ENCODE assay signal across 27 mouse cellular contexts in the genomic region with DNA sequence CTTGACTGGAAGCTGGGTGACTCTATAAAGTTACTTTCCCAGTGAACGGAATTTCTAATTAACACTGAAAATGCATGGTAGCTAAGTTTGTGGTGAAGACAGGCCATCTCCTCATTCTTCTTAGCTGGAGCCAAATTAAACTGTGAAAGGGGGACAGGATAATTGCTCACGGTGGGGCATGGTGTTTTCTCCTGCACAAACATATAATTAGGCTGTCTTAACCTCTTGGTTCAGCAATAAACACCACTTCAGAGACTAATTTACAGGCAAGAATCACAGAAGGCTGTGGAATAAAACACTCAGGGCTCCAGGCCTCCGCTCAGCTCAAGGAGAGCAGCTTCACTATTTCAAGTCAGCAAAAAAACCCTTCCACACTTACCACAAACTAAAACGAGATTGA.
DNase-seq lines count a peak whose midpoint lies in the region; ATAC-seq and TF ChIP-seq lines count a peak whose summit lies in the region.
"Had no signal": no experiment of that assay in that cellular context is flagged by ENCODE, and none has a peak within 500 bp of the region (broad histone marks: within the 10 kb centered on the region; RNA-seq: fewer than 3 reads in every experiment).

No protein-coding gene starts in this region.

- H3K36me3 ChIP-seq in E14TG2a.4 (ENCODE audit: insufficient read depth, low read length), result no peaks in the 10 kb centered on the region
- H3K36me3 ChIP-seq in ES-Bruce4 (ENCODE audit: control insufficient read depth, insufficient read depth, low read length, poor library complexity, severe bottlenecking), result no peaks in the 10 kb centered on the region
- H3K36me3 ChIP-seq in forebrain, embryonic 12.5 days (replicated peaks), result no peaks in the 10 kb centered on the region
- no peaks in the 10 kb centered on the region for H3K36me3 ChIP-seq in limb, embryonic 10.5 days
- H3K36me3 ChIP-seq: embryonic facial prominence, embryonic 13.5 days; heart, embryonic 13.5 days; hindbrain, embryonic 13.5 days; liver, embryonic 15.5 days; midbrain, embryonic 15.5 days; neural tube, embryonic 13.5 days; stomach, embryonic 15.5 days had no signal

- TF ChIP-seq CTCF in E14TG2a.4 (conservative IDR thresholded peaks at IDR 0.05; ENCODE audit: low read length), result no peak
- TF ChIP-seq CTCF in ES-Bruce4 (IDR thresholded peaks at IDR 0.05; ENCODE audit: low read depth, low read length), result no peak
- TF ChIP-seq CTCF in lung, adult 2 months (IDR thresholded peaks at IDR 0.05; ENCODE audit: insufficient read depth, low read length), result no peak

- no peak for TF ChIP-seq POLR2A in ES-Bruce4 (IDR thresholded peaks at IDR 0.05; ENCODE audit: insufficient read depth, low read length)
- TF ChIP-seq POLR2A in lung, adult 2 months (IDR thresholded peaks at IDR 0.05; ENCODE audit: borderline replicate concordance, extremely low read depth, low read depth, low read length), result no peak

- no peak for DNase-seq in limb, embryonic 10.5 days (ENCODE audit: low spot score)
- DNase-seq in lung, adult 2 months, result no peak
- no peak for DNase-seq in left cerebral cortex, postnatal 4 days
- DNase-seq: adrenal gland, postnatal 25 days; cerebellum, adult 11-12 months; cerebellum, postnatal 14 days; gastrocnemius, postnatal 14 days; heart, adult 18-20 months; heart, postnatal 14 days; kidney, adult 8-10 months; kidney, postnatal 10 days; liver; lung, postnatal 4 days; thymus, adult 2 months; thymus, postnatal 4 days had no signal

- 0 out of 2 replicates have a peak overlapping the region, but pooled peaks have one; percentile 32 for H3K27ac ChIP-seq in ES-Bruce4 (ENCODE audit: insufficient read depth, low read length)
- 0 out of 2 replicates have a peak overlapping the region, but pooled peaks have one; percentile 0 for H3K27ac ChIP-seq in forebrain, embryonic 12.5 days
- peak overlapping the region; percentile 34; the same call in 1 of the 2 replicates for H3K27ac ChIP-seq in limb, embryonic 10.5 days
- H3K27ac ChIP-seq: embryonic facial prominence, embryonic 13.5 days; heart, embryonic 13.5 days; hindbrain, embryonic 13.5 days; liver, embryonic 15.5 days; midbrain, embryonic 15.5 days; neural tube, embryonic 13.5 days; stomach, embryonic 15.5 days had no signal

- H3K4me1 ChIP-seq in E14TG2a.4 (replicated peaks; ENCODE audit: low read depth, low read length) (peaks cover 42% of the 10 kb centered on the region), ES-Bruce4 (ENCODE audit: control insufficient read depth, insufficient read depth, low read length) (peaks cover 3% of the 10 kb centered on the region)
- H3K4me1 ChIP-seq in forebrain, embryonic 12.5 days, result peaks cover 18% of the 10 kb centered on the region
- peaks cover 74% of the 10 kb centered on the region for H3K4me1 ChIP-seq in limb, embryonic 10.5 days
- no peaks in the 10 kb centered on the region for H3K4me1 ChIP-seq in lung, adult 2 months (ENCODE audit: control insufficient read depth, insufficient read depth, low read length)
- H3K4me1 ChIP-seq: liver, embryonic 15.5 days; stomach, embryonic 15.5 days had no signal

- intact Hi-C loops in left cerebral cortex, postnatal 4 days (cut with DNase I), result no loop called here

- 22% methylated on average over 4 of the region's 4 CpGs for WGBS in forebrain, embryonic 12.5 days
- WGBS in limb, embryonic 10.5 days, result 21% methylated on average over 4 of the region's 4 CpGs
- 71% methylated on average over 4 of the region's 4 CpGs for WGBS in lung, adult 2 months

- H3K9me3 ChIP-seq in E14TG2a.4 (ENCODE audit: low read length) (peaks cover 24% of the 10 kb centered on the region), ES-Bruce4 (replicated peaks; ENCODE audit: control insufficient read depth, insufficient read depth, low read length, poor library complexity, severe bottlenecking) (peaks cover 2% of the 10 kb centered on the region; the same call in 1 of the 2 replicates)
- no peaks in the 10 kb centered on the region for H3K9me3 ChIP-seq in forebrain, embryonic 12.5 days
- no peaks in the 10 kb centered on the region for H3K9me3 ChIP-seq in limb, embryonic 10.5 days (replicated peaks)
- H3K9me3 ChIP-seq: heart, embryonic 13.5 days; hindbrain, embryonic 13.5 days; liver, embryonic 15.5 days; midbrain, embryonic 15.5 days; neural tube, embryonic 13.5 days; stomach, embryonic 15.5 days had no signal

- TF ChIP-seq EP300 in ES-Bruce4 (IDR thresholded peaks at IDR 0.05; ENCODE audit: insufficient read depth, low read depth, low read length), result no peak

- H3K4me3 ChIP-seq in E14TG2a.4 (replicated peaks; ENCODE audit: low read length) (0 out of 2 replicates have a peak overlapping the region, but pooled peaks have one; percentile 1), ES-Bruce4 (ENCODE audit: low read depth, low read length) (no peak overlapping the region)
- H3K4me3 ChIP-seq in forebrain, embryonic 12.5 days (replicated peaks), result no peak overlapping the region
- H3K4me3 ChIP-seq in limb, embryonic 10.5 days, result no peak overlapping the region; the same call in 1 of the 2 replicates
- no peak overlapping the region for H3K4me3 ChIP-seq in lung, adult 2 months (replicated peaks; ENCODE audit: extremely low read depth, low read depth, low read length)
- H3K4me3 ChIP-seq: embryonic facial prominence, embryonic 13.5 days; heart, embryonic 13.5 days; hindbrain, embryonic 13.5 days; liver, embryonic 15.5 days; midbrain, embryonic 15.5 days; myocyte; neural tube, embryonic 13.5 days; stomach, embryonic 15.5 days had no signal

- no peak overlapping the region for H3K4me2 ChIP-seq in forebrain, embryonic 12.5 days
- H3K4me2 ChIP-seq: embryonic facial prominence, embryonic 13.5 days; heart, embryonic 13.5 days; hindbrain, embryonic 13.5 days; liver, embryonic 15.5 days; midbrain, embryonic 15.5 days; neural tube, embryonic 13.5 days; stomach, embryonic 15.5 days had no signal

- no peak overlapping the region for H3K9ac ChIP-seq in ES-Bruce4 (ENCODE audit: low read depth, poor library complexity, severe bottlenecking)
- H3K9ac ChIP-seq in forebrain, embryonic 12.5 days, result no peak overlapping the region
- H3K9ac ChIP-seq: embryonic facial prominence, embryonic 13.5 days; heart, embryonic 13.5 days; hindbrain, embryonic 13.5 days; liver, embryonic 15.5 days; midbrain, embryonic 15.5 days; neural tube, embryonic 13.5 days; stomach, embryonic 15.5 days had no signal

- H3K27me3 ChIP-seq in E14TG2a.4 (ENCODE audit: insufficient read depth, low read length), result peaks cover 8% of the 10 kb centered on the region; the same call in 1 of the 2 replicates
- no peaks in the 10 kb centered on the region for H3K27me3 ChIP-seq in ES-Bruce4 (ENCODE audit: control insufficient read depth, insufficient read depth, low read length, poor library complexity, severe bottlenecking)
- no peaks in the 10 kb centered on the region for H3K27me3 ChIP-seq in forebrain, embryonic 12.5 days
- H3K27me3 ChIP-seq in limb, embryonic 10.5 days (ENCODE audit: low read depth, poor library complexity, severe bottlenecking), result peaks cover 11% of the 10 kb centered on the region
- H3K27me3 ChIP-seq: embryonic facial prominence, embryonic 13.5 days; hindbrain, embryonic 13.5 days; liver, embryonic 15.5 days; midbrain, embryonic 15.5 days; neural tube, embryonic 13.5 days; stomach, embryonic 15.5 days had no signal

- peak; percentile 64; the same call in 1 of the 2 replicates for ATAC-seq in forebrain, embryonic 12.5 days (ENCODE audit: low FRiP score)
- no peak for ATAC-seq in megakaryocyte-erythroid progenitor cell, adult 5-6 weeks (replicated peaks; ENCODE audit: low FRiP score, low TSS enrichment, poor library complexity, severe bottlenecking)
- ATAC-seq: midbrain, embryonic 15.5 days had no signal
